Mouse (Mus musculus): ENCODE measurements around the gene Gm38431.

DNA sequence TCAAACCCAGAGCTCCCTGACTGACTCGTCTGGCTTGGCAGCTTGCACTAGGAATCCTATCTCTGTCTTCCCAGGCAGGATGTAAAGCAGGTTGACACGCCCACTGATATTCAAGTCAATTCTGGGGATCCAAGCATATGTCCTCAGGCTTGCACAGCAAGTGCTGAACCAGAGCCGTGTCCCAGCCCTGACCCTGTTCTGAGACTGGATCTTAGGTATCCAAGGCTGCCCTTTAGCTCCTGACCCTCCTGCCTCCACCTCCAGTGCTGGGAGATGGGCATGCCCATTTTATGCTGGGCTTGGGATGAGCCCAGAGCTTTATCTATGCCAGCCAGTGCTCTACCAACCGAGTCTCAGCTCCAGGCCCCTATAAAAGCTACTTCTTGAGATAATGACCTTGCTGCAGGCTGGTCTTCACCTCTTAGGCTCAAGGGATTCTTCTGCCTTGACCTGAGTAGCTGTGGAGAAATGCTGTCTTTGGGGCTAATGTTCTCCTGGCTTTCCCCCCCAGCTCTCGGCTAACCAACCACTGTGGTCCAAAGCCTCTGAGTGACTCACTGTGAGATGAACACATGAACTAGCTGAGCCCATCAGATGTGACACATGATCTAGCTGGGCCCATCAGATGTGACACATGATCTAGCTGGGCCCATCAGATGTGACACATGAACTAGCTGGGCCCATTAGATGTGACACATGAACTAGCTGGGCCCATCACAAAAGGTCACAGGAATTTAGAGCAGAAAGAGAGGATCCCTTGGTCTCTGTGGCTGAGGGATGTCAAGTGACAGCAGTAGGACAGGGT lies 14.2 kb upstream of the Gm38431 start:
- TF ChIP-seq MEF2A (IDR thresholded peaks at IDR 0.05; ENCODE audit: borderline replicate concordance, low read depth, low read length) = no peak
- TF ChIP-seq CTCF (conservative IDR thresholded peaks at IDR 0.05 in 1 of 2, IDR thresholded peaks at IDR 0.05 in 1 of 2; ENCODE audit: low read depth in 2 of 2, low read length in 2 of 2) = no peak
- TF ChIP-seq POLR2A (IDR thresholded peaks at IDR 0.05; ENCODE audit: low read depth, low read length) = no peak
- TF ChIP-seq EP300 (IDR thresholded peaks at IDR 0.05; ENCODE audit: low read length) = no peak
- TF ChIP-seq CHD2 (IDR thresholded peaks at IDR 0.05; ENCODE audit: low read length) = no peak
- TF ChIP-seq MYC (IDR thresholded peaks at IDR 0.05; ENCODE audit: low read depth, low read length) = no peak
- no peak for TF ChIP-seq ZMIZ1 (IDR thresholded peaks at IDR 0.05; ENCODE audit: low read depth, low read length)
- TF ChIP-seq CHD1 (IDR thresholded peaks at IDR 0.05; ENCODE audit: low read depth, low read length) = no peak
- no peak for TF ChIP-seq ZNF384 (IDR thresholded peaks at IDR 0.05; ENCODE audit: low read depth, low read length)
- no peak for TF ChIP-seq TBP (conservative IDR thresholded peaks at IDR 0.05; ENCODE audit: low read depth, low read length)
- no peak for TF ChIP-seq RAD21 (IDR thresholded peaks at IDR 0.05; ENCODE audit: low read depth, low read length)
- TF ChIP-seq E2F4 (IDR thresholded peaks at IDR 0.05; ENCODE audit: insufficient replicate concordance, low read depth, low read length) = no peak
